Mouse (Mus musculus): ENCODE data around the gene Ptprz1. TPM values are rescaled to one million over a fixed set of nuclear protein-coding genes. Genes with fewer than 3 reads are reported as not detected.

Gene Ptprz1
- 0.16 and 0.27 TPM in 2 replicates for polyA plus RNA-seq (2014; fragmentation: Nextera tagmentation; extraction: Ambion mirVana)

GRCm38 (mm10) chr6:22874781-22875613 lies at the start of gene Ptprz1:
TSS of gene Ptprz1 (plus strand) at chr6:22875502.
- peak within 1 kb of the TSS; percentile 53 for H3K4me3 ChIP-seq (ENCODE audit: low read depth, low read length)
- H3K27me3 ChIP-seq (replicated peaks; ENCODE audit: control insufficient read depth, insufficient read depth, low read length): peaks cover 24% of the 10 kb centered on the region
- no peaks in the 10 kb centered on the region; the same call in 1 of the 2 replicates for H3K4me1 ChIP-seq (replicated peaks; ENCODE audit: control insufficient read depth, insufficient read depth, low read length)
- peak within 1 kb of the TSS; percentile 73 for H3K4me2 ChIP-seq
- ATAC-seq (replicated peaks; ENCODE audit: low FRiP score) (peak; percentile 67), DNase-seq (ENCODE audit: low spot score) (peak; percentile 52)
- H3K27ac ChIP-seq (ENCODE audit: low read depth, low read length): no peak within 1 kb of the TSS
- H3K9me3 ChIP-seq (ENCODE audit: control insufficient read depth, low read length): no peaks in the 10 kb centered on the region
- no peaks in the 10 kb centered on the region for H3K36me3 ChIP-seq (ENCODE audit: control insufficient read depth, insufficient read depth, low read length)
- WGBS: under 1% methylated on average over 44 of the region's 44 CpGs
- H3K9ac ChIP-seq (ENCODE audit: low read depth, low read length): no peak within 1 kb of the TSS

- WGBS: 70% methylated on average over 7 of the region's 7 CpGs
- no peaks in the 10 kb centered on the region for H3K27me3 ChIP-seq (replicated peaks; ENCODE audit: control insufficient read depth, insufficient read depth, low read length)
- H3K4me2 ChIP-seq: no peak overlapping the region
- ATAC-seq (replicated peaks; ENCODE audit: low FRiP score): no peak
- H3K9ac ChIP-seq (ENCODE audit: low read depth, low read length): no peak overlapping the region
- no peaks in the 10 kb centered on the region for H3K36me3 ChIP-seq (ENCODE audit: control insufficient read depth, insufficient read depth, low read length)
- no peak overlapping the region for H3K27ac ChIP-seq (ENCODE audit: low read depth, low read length)
- no peak for DNase-seq (ENCODE audit: low spot score)
- no peaks in the 10 kb centered on the region for H3K4me1 ChIP-seq (replicated peaks; ENCODE audit: control insufficient read depth, insufficient read depth, low read length)
- H3K9me3 ChIP-seq (ENCODE audit: control insufficient read depth, low read length): no peaks in the 10 kb centered on the region
- H3K4me3 ChIP-seq (ENCODE audit: low read depth, low read length): no peak overlapping the region
Observed at GRCm38 (mm10) chr6:22833637-22834036, 41.7 kb upstream of the Ptprz1 start.

GRCm38 (mm10) chr6:22834100-22834970 lies 41.0 kb upstream of the Ptprz1 start:
- ATAC-seq (replicated peaks; ENCODE audit: low FRiP score) (no peak), DNase-seq (ENCODE audit: low spot score) (no peak)
- H3K36me3 ChIP-seq (ENCODE audit: control insufficient read depth, insufficient read depth, low read length): no peaks in the 10 kb centered on the region
- H3K9ac ChIP-seq (ENCODE audit: low read depth, low read length): no peak overlapping the region
- no peaks in the 10 kb centered on the region for H3K27me3 ChIP-seq (replicated peaks; ENCODE audit: control insufficient read depth, insufficient read depth, low read length)
- no peak overlapping the region for H3K27ac ChIP-seq (ENCODE audit: low read depth, low read length)
- no peak overlapping the region for H3K4me3 ChIP-seq (ENCODE audit: low read depth, low read length)
- H3K9me3 ChIP-seq (ENCODE audit: control insufficient read depth, low read length): no peaks in the 10 kb centered on the region
- 83% methylated on average over 19 of the region's 19 CpGs for WGBS
- no peaks in the 10 kb centered on the region for H3K4me1 ChIP-seq (replicated peaks; ENCODE audit: control insufficient read depth, insufficient read depth, low read length)
- no peak overlapping the region for H3K4me2 ChIP-seq

- Histone ChIP-seq H3K9ac (ENCODE audit: low read depth, low read length) (no peak overlapping the region), H3K36me3 (ENCODE audit: control insufficient read depth, insufficient read depth, low read length) (no peaks in the 10 kb centered on the region), H3K27me3 (replicated peaks; ENCODE audit: control insufficient read depth, insufficient read depth, low read length) (peaks cover 24% of the 10 kb centered on the region), H3K4me1 (replicated peaks; ENCODE audit: control insufficient read depth, insufficient read depth, low read length) (no peaks in the 10 kb centered on the region; the same call in 1 of the 2 replicates), H3K4me3 (ENCODE audit: low read depth, low read length) (peak overlapping the region; percentile 53), H3K4me2 (peak overlapping the region; percentile 73), H3K27ac (ENCODE audit: low read depth, low read length) (no peak overlapping the region), H3K9me3 (ENCODE audit: control insufficient read depth, low read length) (no peaks in the 10 kb centered on the region)
- ATAC-seq (replicated peaks; ENCODE audit: low FRiP score): peak; percentile 47; the same call in 1 of the 2 replicates
- WGBS: 5% methylated on average over 45 of the region's 45 CpGs
- DNase-seq (ENCODE audit: low spot score): peak; percentile 52
Observed at GRCm38 (mm10) chr6:22875614-22876541, 576 bp downstream of the Ptprz1 start.

- no peak for ATAC-seq (replicated peaks; ENCODE audit: low FRiP score)
- no peak for DNase-seq (ENCODE audit: low spot score)
- Histone ChIP-seq H3K27me3 (replicated peaks; ENCODE audit: control insufficient read depth, insufficient read depth, low read length) (no peaks in the 10 kb centered on the region), H3K4me1 (replicated peaks; ENCODE audit: control insufficient read depth, insufficient read depth, low read length) (no peaks in the 10 kb centered on the region), H3K9ac (ENCODE audit: low read depth, low read length) (no peak overlapping the region), H3K27ac (ENCODE audit: low read depth, low read length) (no peak overlapping the region), H3K4me3 (ENCODE audit: low read depth, low read length) (no peak overlapping the region), H3K4me2 (no peak overlapping the region), H3K36me3 (ENCODE audit: control insufficient read depth, insufficient read depth, low read length) (no peaks in the 10 kb centered on the region), H3K9me3 (ENCODE audit: control insufficient read depth, low read length) (no peaks in the 10 kb centered on the region)
- 89% methylated on average over 6 of the region's 6 CpGs for WGBS
Observed at GRCm38 (mm10) chr6:22887978-22888377, 12.7 kb downstream of the Ptprz1 start.

- H3K4me3 ChIP-seq (ENCODE audit: low read depth, low read length): no peak overlapping the region
- H3K9ac ChIP-seq (ENCODE audit: low read depth, low read length): no peak overlapping the region
- no peak overlapping the region for H3K27ac ChIP-seq (ENCODE audit: low read depth, low read length)
- H3K27me3 ChIP-seq (replicated peaks; ENCODE audit: control insufficient read depth, insufficient read depth, low read length): no peaks in the 10 kb centered on the region
- DNase-seq (ENCODE audit: low spot score): no peak
- no peaks in the 10 kb centered on the region for H3K9me3 ChIP-seq (ENCODE audit: control insufficient read depth, low read length)
- ATAC-seq (replicated peaks; ENCODE audit: low FRiP score): no peak
- no peak overlapping the region for H3K4me2 ChIP-seq
- H3K4me1 ChIP-seq (replicated peaks; ENCODE audit: control insufficient read depth, insufficient read depth, low read length): no peaks in the 10 kb centered on the region
- 89% methylated on average over 8 of the region's 8 CpGs for WGBS
- H3K36me3 ChIP-seq (ENCODE audit: control insufficient read depth, insufficient read depth, low read length): no peaks in the 10 kb centered on the region
Observed at GRCm38 (mm10) chr6:22889333-22889732, 14.0 kb downstream of the Ptprz1 start.

- Histone ChIP-seq H3K4me3 (ENCODE audit: low read depth, low read length) (no peak overlapping the region), H3K27me3 (replicated peaks; ENCODE audit: control insufficient read depth, insufficient read depth, low read length) (no peaks in the 10 kb centered on the region), H3K36me3 (ENCODE audit: control insufficient read depth, insufficient read depth, low read length) (no peaks in the 10 kb centered on the region), H3K27ac (ENCODE audit: low read depth, low read length) (no peak overlapping the region), H3K4me1 (replicated peaks; ENCODE audit: control insufficient read depth, insufficient read depth, low read length) (no peaks in the 10 kb centered on the region), H3K9me3 (ENCODE audit: control insufficient read depth, low read length) (no peaks in the 10 kb centered on the region), H3K9ac (ENCODE audit: low read depth, low read length) (no peak overlapping the region), H3K4me2 (no peak overlapping the region)
- 70% methylated on average over 3 of the region's 3 CpGs for WGBS
- no peak for DNase-seq (ENCODE audit: low spot score)
- no peak for ATAC-seq (replicated peaks; ENCODE audit: low FRiP score)
Observed at GRCm38 (mm10) chr6:22901983-22902382, 26.7 kb downstream of the Ptprz1 start.

Measured in liver, embryonic 11.5 days (tissue).